Mouse (Mus musculus) ES-Bruce4 (cell line): Measurements from ENCODE around the gene Asic2.

Experiments
- CTCF ChIP-seq: IDR thresholded peaks from one replicate; pipeline ENCODE4 v1.8.1; 2011; ENCODE audit warnings: low read depth, low read length
- EP300 ChIP-seq: IDR thresholded peaks from 2 replicates; pipeline ENCODE4 v1.6.1; 2011; ENCODE audit warnings: low read depth, low read length; ENCODE audit not compliant: insufficient read depth

GRCm38 (mm10) chr11:81065386-81065785 is 902.9 kb downstream of the Asic2 start:
- no peak for TF ChIP-seq CTCF
- no peak for TF ChIP-seq EP300
